Mouse (Mus musculus) CH12F3 (cell line): Measurements from ENCODE around the gene Lce1d.
"Not testable (repeated sequence)": the region's sequence is repeated elsewhere in the genome, so short reads cannot be mapped to it uniquely, and the experiment has no call there.

ENCODE experiments used
- in situ Hi-C: fragments of 300-500 bp; cut with MboI; formaldehyde crosslinking; loops from 2 replicates; pipeline ENCODE4 v1.14.3; 2020; ENCODE audit warnings: low sequenced_read_pairs

Gene Lce1d

DNA sequence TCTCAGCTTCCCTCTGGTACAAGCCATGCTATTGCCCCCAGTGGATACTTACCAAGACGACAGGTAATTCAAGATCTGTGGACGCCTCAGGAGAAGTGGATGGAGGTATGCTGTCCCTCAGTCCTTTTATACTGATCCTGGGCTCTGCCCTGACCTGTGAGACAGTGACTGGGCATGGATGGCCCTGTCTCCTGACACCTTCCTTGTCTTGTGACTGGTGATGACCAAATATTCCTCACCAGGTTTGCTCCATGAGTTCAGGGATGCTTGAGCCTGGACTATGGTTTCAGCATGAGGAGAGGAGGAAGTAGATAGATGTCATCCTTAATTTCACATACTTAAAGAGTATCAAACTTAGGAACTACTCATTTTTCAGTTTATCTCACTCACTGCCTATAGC, at the start of gene Lce1d:
Lce1d (minus strand) TSS at position 101 of the 400 bp plus-strand sequence.
- in situ Hi-C loops, result no loop called here

GRCm38 (mm10) chr3:92722631-92723030, 35.6 kb upstream of the Lce1d start:
- in situ Hi-C loops, result no loop called here

DNA sequence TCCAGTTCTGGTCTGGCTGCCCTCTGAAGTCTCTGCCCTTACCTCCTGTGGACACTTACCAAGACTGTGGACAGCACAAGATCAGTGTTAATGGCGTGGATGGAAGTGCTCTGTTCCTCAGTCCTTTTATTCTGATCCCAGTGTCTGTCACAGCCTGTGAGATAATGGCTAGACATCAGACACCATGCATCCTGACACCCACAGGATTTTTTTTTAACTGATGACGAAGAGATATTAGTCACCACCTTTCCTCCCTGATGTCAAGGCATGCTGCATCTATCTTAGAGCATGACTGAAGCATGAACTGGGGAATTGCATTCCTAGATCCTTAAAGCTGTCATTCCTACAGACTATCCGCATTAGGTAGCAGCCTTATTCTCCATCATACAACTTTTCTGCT, 33.2 kb upstream of the Lce1d start, which contains the start of gene Lce1f:
Lce1f (minus strand) TSS at position 101 of the 400 bp plus-strand sequence.
- in situ Hi-C loops, result no loop called here

DNA sequence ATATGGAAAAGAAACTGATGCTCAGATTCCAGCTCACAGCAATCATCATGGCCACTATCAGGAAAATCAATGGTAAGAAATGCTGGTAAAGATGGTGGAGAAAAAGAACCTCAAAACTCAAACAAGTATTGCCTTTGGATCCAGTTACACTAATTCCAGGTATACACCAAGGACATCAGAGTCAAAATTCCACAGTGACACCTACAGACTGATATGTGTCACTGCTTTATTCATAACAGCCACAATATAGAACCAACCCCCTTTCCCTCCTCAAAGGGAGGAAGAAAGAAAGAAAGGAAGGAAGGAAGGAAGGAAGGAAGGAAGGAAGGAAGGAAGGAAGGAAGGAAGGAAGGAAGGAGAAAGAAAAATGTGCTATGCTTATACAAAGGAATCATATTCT, 28.1 kb upstream of the Lce1d start:
- in situ Hi-C loops, result no loop called here

GRCm38 (mm10) chr3:92708974-92709373, 22.0 kb upstream of the Lce1d start, which contains the start of gene Lce1e:
Gene Lce1e, minus strand, starts transcription at chr3:92709074.
- in situ Hi-C loops, result no loop called here

DNA sequence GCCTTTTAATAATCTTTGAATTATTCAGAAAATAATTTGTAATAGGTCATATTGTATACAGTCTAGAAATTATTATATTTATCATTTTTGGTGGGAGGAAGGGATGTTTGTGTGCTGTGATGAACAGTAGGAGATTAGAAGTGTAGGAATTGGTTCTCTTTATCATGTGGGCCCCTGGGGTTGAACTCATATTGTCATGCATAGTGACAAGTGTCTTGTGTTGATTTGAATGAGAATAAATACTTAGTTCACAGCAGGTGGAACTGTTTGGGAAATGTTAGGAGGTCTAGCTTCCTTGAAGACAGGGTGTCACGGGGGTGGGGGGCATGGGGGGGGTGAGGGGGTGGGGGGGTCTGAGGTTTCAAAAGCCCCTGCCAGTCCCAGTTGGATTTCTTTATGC, 7.6 kb upstream of the Lce1d start:
- in situ Hi-C loops, result no loop called here

- in situ Hi-C loops, result no loop called here
These were observed 4.7 kb upstream of the Lce1d start for GRCm38 (mm10) chr3:92691688-92692087.

GRCm38 (mm10) chr3:92689154-92689553, 2.1 kb upstream of the Lce1d start:
- in situ Hi-C loops, result not testable (repeated sequence)

- in situ Hi-C loops, result no loop called here
These were observed 8.1 kb downstream of the Lce1d start, which contains the start of gene Lce1c for GRCm38 (mm10) chr3:92678947-92679346. Gene Lce1c, plus strand, starts transcription at chr3:92679247.

DNA sequence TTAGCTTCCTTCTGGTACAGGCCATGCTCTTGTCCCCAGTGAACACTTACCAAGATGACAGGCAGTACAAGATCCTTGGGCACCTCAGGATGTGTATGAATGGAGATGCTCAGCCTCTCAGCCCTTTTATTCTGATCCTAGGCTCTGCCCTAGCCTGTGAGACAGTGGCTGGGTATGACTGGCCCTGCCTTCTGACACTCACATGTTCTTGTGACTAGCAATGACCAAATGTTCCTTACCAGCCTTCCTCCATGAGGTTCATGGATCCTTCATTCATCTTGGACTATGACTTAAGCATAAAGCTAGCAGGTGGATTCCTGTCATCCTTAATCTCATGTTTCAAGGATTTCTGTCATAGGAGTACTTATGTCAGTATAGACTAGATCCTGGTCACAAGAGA, 16.8 kb downstream of the Lce1d start, which contains the start of gene Lce1a2:
Lce1a2 (minus strand) TSS at position 101 of the 400 bp plus-strand sequence.
- in situ Hi-C loops, result no loop called here

- in situ Hi-C loops, result no loop called here
These were observed 30.2 kb downstream of the Lce1d start, which contains the start of gene Lce1b for GRCm38 (mm10) chr3:92656826-92657225. Gene Lce1b, minus strand, starts transcription at chr3:92656926.

- in situ Hi-C loops, result no loop called here
These were observed 38.8 kb downstream of the Lce1d start, which contains the start of gene Lce1a1 for GRCm38 (mm10) chr3:92648207-92648606. Gene Lce1a1, minus strand, starts transcription at chr3:92648307.

GRCm38 (mm10) chr3:92639854-92640253, 47.2 kb downstream of the Lce1d start:
- in situ Hi-C loops, result no loop called here

DNA sequence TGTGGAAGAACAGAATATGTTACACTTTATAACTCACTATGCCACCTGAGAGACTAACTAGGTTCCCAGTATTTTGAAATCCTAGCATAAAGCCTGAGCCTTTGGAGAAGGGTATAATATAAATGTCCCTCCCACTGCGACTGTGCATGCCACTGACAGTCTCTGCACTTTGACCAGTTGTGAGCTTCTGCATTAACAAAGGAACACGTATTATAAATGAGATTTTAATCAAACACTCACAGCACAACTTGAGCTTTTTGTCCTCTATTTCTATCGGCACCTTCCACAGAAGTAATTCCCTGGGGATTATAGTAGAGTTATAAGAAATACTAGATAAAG, 48.4 kb downstream of the Lce1d start:
- in situ Hi-C loops, result no loop called here

- in situ Hi-C loops, result no loop called here
These were observed 49.0 kb downstream of the Lce1d start for GRCm38 (mm10) chr3:92637745-92638652.
